Mouse (Mus musculus): ENCODE measurements at regions not wholly inside any gene's neighbourhood (a gene's known extent, or its start where the extent isn't known, plus 50 kb on each side); places are given as distances from the start of the nearest gene placed in this dataset.
"Not testable (repeated sequence)": the region's sequence is repeated elsewhere in the genome, so short reads cannot be mapped to it uniquely, and the experiment has no call there.

DNA sequence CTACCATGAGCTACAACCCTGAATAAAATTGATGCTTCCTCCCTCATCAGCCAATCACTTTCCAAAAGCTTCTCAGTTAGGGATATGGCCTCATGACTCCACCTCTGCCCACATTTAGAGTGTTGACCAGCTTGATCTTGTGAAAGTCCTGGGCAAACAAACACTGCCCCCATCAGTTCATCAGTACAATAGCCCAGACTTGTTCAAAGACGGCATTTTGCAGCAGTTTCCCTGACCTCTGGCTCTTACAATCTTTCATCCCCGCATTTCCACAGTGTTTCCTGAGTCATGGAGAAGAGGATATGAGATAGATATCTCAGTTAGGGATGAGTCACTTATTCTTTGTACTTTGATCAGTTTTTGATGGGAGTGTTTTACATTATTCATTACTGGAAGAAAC, 203.5 kb upstream of the Asrgl1 start:
- DNase-seq (ENCODE audit: low spot score), result not testable (repeated sequence)

DNA sequence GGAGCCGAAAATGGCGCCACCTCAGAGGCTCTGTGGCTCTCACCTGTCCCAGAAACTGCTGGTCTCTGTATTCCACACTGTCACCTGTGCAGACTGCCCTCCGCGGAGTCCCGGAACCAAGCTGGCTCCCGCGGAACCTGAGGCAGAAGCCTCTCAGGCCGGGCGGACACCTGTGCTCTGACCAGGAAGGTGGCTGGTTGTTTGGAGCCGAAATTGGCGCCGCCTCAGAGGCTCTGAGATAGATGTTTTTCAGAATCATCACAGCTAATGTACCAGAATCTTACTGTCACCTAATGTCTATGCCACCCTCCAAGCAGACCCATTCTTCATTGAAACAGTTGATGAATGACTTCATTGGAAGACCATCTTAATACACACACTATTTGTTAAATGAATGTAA, 202.0 kb upstream of the Asrgl1 start:
- DNase-seq (ENCODE audit: low spot score), result not testable (repeated sequence)

DNA sequence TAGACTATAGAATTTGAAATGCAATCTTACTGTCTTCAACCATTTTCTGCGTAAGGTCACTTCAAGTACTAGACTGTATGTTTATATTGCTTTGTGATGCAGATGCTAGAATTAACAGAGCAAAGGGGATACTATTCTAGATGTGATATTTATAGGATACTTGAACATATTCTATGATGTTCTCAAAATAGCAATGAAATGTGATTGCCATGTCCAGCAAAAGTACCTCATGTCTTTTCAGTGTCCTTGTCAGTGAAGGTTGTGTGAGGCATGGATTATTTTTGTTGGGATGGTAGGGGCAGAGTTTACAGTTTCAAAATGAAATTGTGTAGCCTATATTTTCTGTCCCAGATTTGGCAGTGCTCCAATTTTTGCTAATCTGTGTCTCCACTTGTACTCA, 182.5 kb upstream of the Asrgl1 start:
- not testable (repeated sequence) for DNase-seq (ENCODE audit: low spot score)

DNA sequence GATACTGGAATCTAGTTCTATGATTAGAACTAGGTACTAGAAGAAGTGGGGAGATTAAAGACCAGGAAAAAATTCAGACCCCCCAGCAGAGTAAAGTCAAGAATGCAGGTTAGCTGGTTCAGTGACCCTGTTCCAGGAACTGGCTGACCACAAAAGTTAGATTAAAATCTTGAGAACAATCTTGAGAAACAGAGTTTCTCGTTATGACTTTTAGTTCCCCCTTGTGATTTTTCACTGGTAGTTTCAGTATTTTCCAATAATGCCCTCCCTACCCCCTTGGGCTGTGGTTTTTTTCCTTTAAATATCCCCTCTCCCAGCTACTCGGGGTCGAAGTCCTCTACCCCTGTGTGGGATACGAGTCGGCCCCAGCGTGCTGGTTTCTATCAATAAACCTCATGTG, 180.7 kb upstream of the Asrgl1 start:
- not testable (repeated sequence) for DNase-seq (ENCODE audit: low spot score)

DNA sequence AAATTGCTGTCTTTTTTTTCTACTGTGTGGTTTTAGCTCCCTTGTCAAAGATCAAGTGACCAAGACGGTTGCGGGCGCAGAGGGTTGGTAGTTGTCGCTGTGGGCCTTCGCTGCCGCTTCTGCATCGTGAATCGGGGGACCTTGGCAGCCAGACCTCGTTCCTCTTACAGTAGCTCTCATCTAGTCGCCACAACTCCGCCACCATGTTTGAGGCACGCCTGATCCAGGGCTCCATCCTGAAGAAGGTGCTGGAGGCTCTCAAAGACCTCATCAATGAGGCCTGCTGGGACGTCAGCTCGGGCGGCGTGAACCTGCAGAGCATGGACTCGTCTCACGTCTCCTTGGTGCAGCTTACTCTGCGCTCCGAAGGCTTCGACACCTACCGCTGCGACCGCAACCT, 147.7 kb upstream of the Asrgl1 start:
- peak; percentile 0 for DNase-seq (ENCODE audit: low spot score)

DNA sequence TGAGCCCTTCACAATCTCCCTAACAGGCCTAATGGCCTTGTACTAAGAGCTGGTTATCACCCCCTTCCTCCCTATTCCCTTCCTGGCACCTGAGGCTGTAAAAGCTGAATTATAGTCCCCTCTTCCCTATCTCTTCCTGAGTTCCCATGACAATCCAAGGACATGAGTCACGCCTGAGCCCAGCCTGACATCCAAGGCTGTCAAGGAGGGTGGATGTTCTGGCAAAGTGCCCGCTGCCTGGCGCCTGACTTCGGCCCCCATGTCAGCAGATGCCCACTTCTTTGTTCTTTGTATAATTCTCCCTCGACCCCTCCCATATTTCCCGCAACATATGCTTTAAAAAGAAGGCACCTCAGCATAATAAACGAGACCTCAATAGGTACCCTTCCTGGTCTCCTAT, 99.2 kb upstream of the Asrgl1 start:
- DNase-seq (ENCODE audit: low spot score), result not testable (repeated sequence)

Data from layer of hippocampus, adult 9-10 months (tissue).